Mouse (Mus musculus) small intestine, adult 2 months (tissue): ENCODE measurements around the gene Plekhg1.

ENCODE experiments used
- CTCF ChIP-seq: fragments of 200-500 bp; IDR thresholded peaks from 2 replicates; pipeline ENCODE4 v1.5.1; 2012; ENCODE audit warnings: low read depth, mild to moderate bottlenecking, control low read depth, inconsistent platforms, low read length, moderate library complexity, mixed read lengths; ENCODE audit not compliant: insufficient replicate concordance, insufficient read length; ENCODE audit errors: extremely low read depth
- POLR2A ChIP-seq: fragments of 200-500 bp; IDR thresholded peaks from 2 replicates; pipeline ENCODE4 v1.6.1; 2012; ENCODE audit warnings: low read depth, mild to moderate bottlenecking, control low read depth, inconsistent platforms, low read length, moderate library complexity

DNA sequence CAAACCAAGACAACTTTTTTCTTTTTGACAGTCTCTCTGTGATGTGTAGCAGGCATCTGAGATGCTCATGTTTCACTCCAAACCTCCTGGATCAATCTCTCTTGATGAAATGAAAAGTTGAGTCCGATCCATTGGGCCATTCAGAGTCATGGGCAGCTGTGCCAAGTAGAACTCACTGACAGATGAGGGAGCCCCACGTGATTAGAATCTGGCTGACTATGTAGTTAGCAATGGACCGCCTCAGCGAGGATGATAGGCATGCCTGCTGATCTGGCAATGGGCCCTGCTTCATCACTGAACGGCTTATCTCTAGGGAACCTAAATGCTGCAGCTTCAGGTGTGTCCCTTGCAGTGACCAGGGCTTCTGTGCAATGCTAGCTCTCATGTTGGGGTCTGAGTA is 3.7 kb downstream of the Plekhg1 start:
- TF ChIP-seq CTCF = no peak
- no peak for TF ChIP-seq POLR2A
